Mouse (Mus musculus) layer of hippocampus, adult 8-10 months (tissue): ENCODE results near the gene Nos1. TPM values are rescaled to one million over a fixed set of nuclear protein-coding genes. Genes with fewer than 3 reads are reported as not detected.

ENCODE experiments used
- DNase-seq, 2 experiments: peaks; one replicate each; pipeline ENCODE4 v3.0.0; 2022; ENCODE audit warnings: low spot score in 2 of 2
- total RNA-seq, 4 experiments: library from RNA; stranded (reverse); gene quantifications; 2 replicates each; pipeline ENCODE4 v1.2.4; 2022

Nos1 gene
- total RNA-seq, 4 experiments from 2014 or later, result 56.9 to 82.5 (median 70.4) TPM

DNA sequence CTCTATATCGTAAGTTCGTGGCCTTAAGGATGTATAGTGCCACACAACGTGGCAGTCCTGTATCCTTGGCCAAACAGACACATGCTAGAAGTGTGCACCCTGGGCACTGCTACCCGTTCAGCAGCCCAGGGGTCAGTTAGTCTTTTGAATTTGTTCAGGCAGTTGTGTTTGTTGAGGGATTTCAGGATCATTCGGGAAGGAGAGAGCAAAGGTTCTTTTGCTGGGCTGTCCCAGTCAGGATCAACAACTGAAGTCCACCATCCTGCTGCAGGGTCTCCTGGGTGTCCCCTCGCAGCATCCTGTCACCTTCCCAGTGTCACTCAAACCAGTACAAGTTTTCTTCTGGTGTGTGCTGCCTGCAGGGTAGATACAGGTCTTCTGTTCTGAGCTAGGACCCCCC is 215.7 kb downstream of the Nos1 start:
- DNase-seq, result no peak

DNA sequence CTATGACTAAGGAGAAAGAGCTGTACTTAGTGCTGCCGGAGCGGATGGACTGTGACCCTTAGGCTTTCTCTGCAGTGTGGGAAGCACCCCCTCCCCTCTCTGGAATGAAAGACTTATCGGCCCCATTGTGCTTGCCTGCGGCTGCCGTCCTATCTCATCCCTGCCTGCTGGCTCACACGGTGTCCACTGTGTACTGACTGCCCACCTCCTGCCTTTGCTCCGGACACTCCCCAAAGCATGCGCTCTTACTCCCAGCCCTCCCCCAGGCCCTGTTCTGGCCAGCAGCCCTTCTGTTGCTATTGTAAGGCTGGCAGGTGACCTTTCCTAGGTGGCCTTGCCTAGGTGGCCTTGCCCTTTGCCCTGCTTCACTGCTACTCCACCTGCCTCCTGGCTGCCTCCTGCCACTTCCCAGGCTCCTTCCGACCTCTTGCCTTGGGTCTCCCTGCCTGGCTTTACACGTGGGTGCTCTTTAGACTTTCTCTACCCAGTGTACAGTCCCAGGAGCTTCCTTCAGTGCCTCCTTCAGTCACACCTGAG is 216.7 kb downstream of the Nos1 start:
- DNase-seq, result no peak

DNA sequence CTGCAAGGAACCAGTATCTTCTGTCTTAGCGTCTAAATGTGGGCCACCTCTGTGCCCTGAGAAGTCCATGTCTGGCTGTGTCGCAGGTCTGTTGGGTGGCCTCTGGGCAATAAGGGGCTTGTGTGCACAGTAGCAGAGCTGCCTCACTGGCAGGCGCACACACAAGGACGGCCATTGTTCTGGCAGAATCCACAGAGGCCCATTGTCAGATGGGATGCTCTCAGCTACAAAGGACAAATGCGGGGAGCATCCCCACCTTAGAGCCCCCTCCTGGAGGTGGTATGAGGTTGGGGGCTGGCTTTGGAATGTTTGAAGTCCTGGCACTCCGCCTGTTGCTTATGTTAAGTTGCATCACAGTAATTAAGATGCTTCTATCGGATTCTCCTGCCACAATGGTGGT is 218.2 kb downstream of the Nos1 start:
- no peak for DNase-seq

DNA sequence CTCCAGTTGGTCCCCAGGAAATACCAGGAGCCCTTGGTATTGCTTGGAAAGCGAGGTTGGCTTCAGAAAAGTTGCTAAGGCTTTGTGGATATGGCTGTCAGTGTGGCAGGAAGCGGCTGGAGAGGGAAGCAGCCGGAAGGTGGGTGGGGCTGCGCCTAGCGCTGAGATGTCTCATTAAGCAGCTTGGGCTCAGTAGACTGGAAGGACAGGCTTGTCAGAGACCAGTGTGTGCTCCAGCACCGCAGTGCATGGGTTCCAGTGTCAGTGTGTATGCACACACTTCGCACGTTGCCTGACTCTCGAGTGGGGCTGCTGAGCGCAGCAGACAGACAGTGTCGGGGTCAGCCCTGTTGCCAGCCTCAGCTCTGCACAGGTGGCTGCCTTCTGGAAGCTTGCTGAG is 218.8 kb downstream of the Nos1 start:
- peak in 1 of 2 experiments; percentile 61 for DNase-seq

DNA sequence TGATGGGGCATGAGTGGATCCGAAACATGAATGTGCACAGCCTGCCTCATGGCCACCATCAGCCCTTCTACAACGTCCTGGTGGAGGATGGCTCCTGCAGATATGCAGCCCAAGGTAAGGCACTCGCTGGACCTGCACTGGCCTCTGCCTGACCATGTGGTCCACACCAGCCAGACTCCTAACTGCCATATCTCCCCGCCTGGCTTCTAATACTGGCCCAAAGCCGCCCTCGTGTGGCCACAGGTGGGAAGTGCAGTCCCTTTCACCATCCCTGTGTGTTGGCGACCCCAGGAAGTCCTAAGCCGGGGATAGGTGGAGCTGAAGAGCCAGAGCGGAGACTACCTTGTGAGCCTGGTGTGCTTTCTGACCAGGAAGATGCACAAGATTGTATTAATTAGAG is 221.2 kb downstream of the Nos1 start:
- peak in 1 of 2 experiments; percentile 72 for DNase-seq

DNA sequence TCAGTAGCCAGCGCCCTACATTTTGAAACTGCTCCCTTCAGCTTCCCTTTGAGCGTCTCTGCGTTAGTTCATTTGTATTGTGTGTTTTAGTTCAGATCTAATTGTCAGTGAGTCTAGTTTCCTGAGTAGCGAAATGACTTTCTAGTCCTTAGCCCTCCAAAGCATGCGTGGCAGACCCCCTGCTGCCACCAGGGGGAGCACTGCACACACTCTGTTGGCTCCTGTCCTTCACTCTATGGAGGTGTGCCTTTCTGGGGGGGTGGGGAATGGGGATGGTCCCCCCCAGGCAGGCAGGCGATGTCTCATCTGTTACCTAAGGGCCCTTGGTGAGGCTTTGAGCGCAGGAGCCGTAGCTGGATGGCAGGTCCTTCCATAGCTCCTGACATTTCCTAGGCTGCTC is 223.8 kb downstream of the Nos1 start:
- peak in 1 of 2 experiments; percentile 67 for DNase-seq

DNA sequence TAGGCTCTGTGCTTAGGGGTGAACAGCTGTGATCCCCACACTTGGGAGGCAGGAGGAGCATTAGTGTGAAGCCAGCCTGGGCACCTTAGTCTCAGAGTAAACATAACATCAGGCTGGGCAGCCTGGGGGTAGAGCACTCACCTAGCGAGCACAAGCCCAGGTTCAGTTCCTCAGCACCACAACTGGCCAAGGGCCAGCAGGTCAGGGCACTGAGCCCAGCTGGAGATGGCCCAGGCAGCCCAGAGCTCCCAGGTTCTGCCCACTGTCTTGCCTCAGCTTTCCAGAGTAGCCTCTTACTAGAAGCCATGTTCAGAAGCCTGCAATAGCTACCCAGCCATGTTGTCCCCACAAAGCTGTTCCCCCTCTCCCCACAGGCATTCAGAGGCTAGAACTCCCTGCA is 224.9 kb downstream of the Nos1 start:
- no peak for DNase-seq

DNA sequence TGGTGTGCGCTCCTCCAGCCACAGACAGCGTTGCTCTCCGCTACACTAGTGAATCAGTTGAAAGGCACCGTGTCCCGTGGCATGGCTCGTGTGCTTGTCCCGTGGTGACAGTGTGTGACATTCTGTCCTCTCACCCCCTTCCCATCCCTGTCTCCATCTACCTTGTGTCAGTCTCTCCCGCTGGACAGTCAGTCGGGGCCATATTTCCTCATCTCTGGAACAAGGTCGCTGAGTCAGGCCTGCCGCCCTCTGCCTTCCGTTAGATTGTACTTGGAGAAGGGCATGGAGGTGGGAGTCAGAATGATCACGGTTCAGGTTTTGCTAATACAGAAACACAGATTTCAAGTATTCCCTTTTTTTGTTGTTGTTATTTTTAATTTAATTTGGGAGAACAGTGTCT is 227.5 kb downstream of the Nos1 start:
- no peak for DNase-seq

Other genes with a start within 250 kb of the Nos1 start
- 100 to 1,000 TPM; 125 to 146 (median 137) TPM for gene Fbxo21, start 195.7 kb downstream of the Nos1 start, total RNA-seq
- 10 to 100 TPM; 63.1 to 86.1 (median 73.9) TPM for gene Tesc, start 246.7 kb downstream of the Nos1 start, total RNA-seq